ENCODE assay signal across 8 mouse cellular contexts in genomic region chr11:59624017-59624630, GRCm38 (mm10). TPM values are rescaled to one million over a fixed set of nuclear protein-coding genes. Genes with fewer than 3 reads are reported as not detected.
DNase-seq lines count a peak whose midpoint lies in the region; ATAC-seq and TF ChIP-seq lines count a peak whose summit lies in the region.

No protein-coding gene starts in this region.

- no peak overlapping the region for H3K27ac ChIP-seq in embryonic facial prominence, embryonic 11.5 days (replicated peaks; ENCODE audit: low read depth, low read length)
- no peak overlapping the region for H3K27ac ChIP-seq in lung, postnatal 0 days (ENCODE audit: low read length)
- H3K27ac ChIP-seq in small intestine, adult 2 months (ENCODE audit: insufficient read depth, low read depth, low read length): no peak overlapping the region

- 34% methylated on average over 6 of the region's 6 CpGs for WGBS in embryonic facial prominence, embryonic 11.5 days
- WGBS in lung, postnatal 0 days: 22% methylated on average over 6 of the region's 6 CpGs
- 25% methylated on average over 6 of the region's 6 CpGs for WGBS in small intestine, adult 2 months

- H3K9me3 ChIP-seq in embryonic facial prominence, embryonic 11.5 days (replicated peaks; ENCODE audit: control insufficient read depth, low read length): no peaks in the 10 kb centered on the region
- no peaks in the 10 kb centered on the region for H3K9me3 ChIP-seq in lung, postnatal 0 days (ENCODE audit: low read length)

- no peak overlapping the region for H3K4me2 ChIP-seq in embryonic facial prominence, embryonic 11.5 days (ENCODE audit: low read depth, low read length)
- no peak overlapping the region for H3K4me2 ChIP-seq in lung, postnatal 0 days (replicated peaks; ENCODE audit: low read depth, low read length)

- H3K27me3 ChIP-seq in embryonic facial prominence, embryonic 11.5 days (ENCODE audit: control insufficient read depth, insufficient read depth, low read length): no peaks in the 10 kb centered on the region
- no peaks in the 10 kb centered on the region for H3K27me3 ChIP-seq in lung, postnatal 0 days (replicated peaks; ENCODE audit: insufficient read depth, low read length)
- H3K27me3 ChIP-seq in small intestine, adult 2 months (ENCODE audit: control insufficient read depth, insufficient read depth, low read length): no peaks in the 10 kb centered on the region

- TF ChIP-seq CTCF in lung, postnatal 0 days (IDR thresholded peaks at IDR 0.05): peak; percentile 92
- TF ChIP-seq CTCF in small intestine, adult 2 months (IDR thresholded peaks at IDR 0.05; ENCODE audit: extremely low read depth, insufficient read length, insufficient replicate concordance, low read depth, low read length): peak; percentile 51; the same call in 1 of the 2 replicates

- no peaks in the 10 kb centered on the region for H3K4me1 ChIP-seq in embryonic facial prominence, embryonic 11.5 days (ENCODE audit: control insufficient read depth, insufficient read depth, low read length)
- no peaks in the 10 kb centered on the region for H3K4me1 ChIP-seq in lung, postnatal 0 days (ENCODE audit: insufficient read depth, low read depth, low read length)
- no peaks in the 10 kb centered on the region for H3K4me1 ChIP-seq in small intestine, adult 2 months (ENCODE audit: control insufficient read depth, insufficient read depth, insufficient read length, low read length)

- ATAC-seq in cerebellum, adult (ENCODE audit: insufficient number of reproducible peaks, low FRiP score, low TSS enrichment): no peak; the same call in 1 of the 2 replicates
- ATAC-seq in embryonic facial prominence, embryonic 11.5 days (replicated peaks; ENCODE audit: insufficient number of reproducible peaks, low FRiP score, low TSS enrichment, low read depth): no peak
- peak; percentile 94 for ATAC-seq in lung, postnatal 0 days

- DNase-seq in cerebellum, adult 11 months: peak; percentile 56
- DNase-seq in adipocyte (ENCODE audit: low spot score): peak; percentile 80
- peak; percentile 68 for DNase-seq in embryonic facial prominence, embryonic 11.5 days (ENCODE audit: low spot score)
- peak; percentile 65 to 72 for DNase-seq in heart, postnatal 14 days
- DNase-seq in layer of hippocampus, adult 18-20 months (ENCODE audit: low spot score in 2 of 2): peak; percentile 47 to 79
- peak; percentile 87 for DNase-seq in lung, postnatal 0 days (ENCODE audit: low spot score)

- no peak for TF ChIP-seq EP300 in lung, postnatal 0 days (IDR thresholded peaks at IDR 0.05)

- H3K9ac ChIP-seq in embryonic facial prominence, embryonic 11.5 days (replicated peaks; ENCODE audit: low read length): no peak overlapping the region
- no peak overlapping the region for H3K9ac ChIP-seq in lung, postnatal 0 days (replicated peaks; ENCODE audit: low read depth)

- TF ChIP-seq POLR2A in small intestine, adult 2 months (IDR thresholded peaks at IDR 0.05; ENCODE audit: low read depth, low read length): no peak

- no peaks in the 10 kb centered on the region for H3K36me3 ChIP-seq in embryonic facial prominence, embryonic 11.5 days (replicated peaks; ENCODE audit: control insufficient read depth, insufficient read depth, low read depth, low read length)
- no peaks in the 10 kb centered on the region for H3K36me3 ChIP-seq in lung, postnatal 0 days (ENCODE audit: insufficient read depth, low read length)
- H3K36me3 ChIP-seq in small intestine, adult 2 months (ENCODE audit: control insufficient read depth, insufficient read depth, low read length): no peaks in the 10 kb centered on the region

- no peak overlapping the region for H3K4me3 ChIP-seq in embryonic facial prominence, embryonic 11.5 days (ENCODE audit: low read depth, low read length)
- no peak overlapping the region for H3K4me3 ChIP-seq in lung, postnatal 0 days (ENCODE audit: low read depth, low read length)
- no peak overlapping the region for H3K4me3 ChIP-seq in small intestine, adult 2 months (ENCODE audit: low read depth, low read length)

- intact Hi-C loops in heart, postnatal 14 days (cut with DNase I): loop anchor here (2.0 kb wide), 1 partner anchor 113 kb away; no protein-coding TSS in a partner anchor

RNA-seq across cellular contexts. Expression of gene Olfr223, which starts 31.0 kb away (rescaled TPM):
- polyA plus RNA-seq in embryonic facial prominence, embryonic 11.5 days (2014; fragmentation: Nextera tagmentation; extraction: Ambion mirVana): not detected in 2 replicates
- total RNA-seq in heart, postnatal 14 days (2021): not detected
- not detected for total RNA-seq in layer of hippocampus, adult 18-20 months (2021)
- not detected in 2 replicates for polyA plus RNA-seq in lung, postnatal 0 days (2015; fragmentation: Nextera tagmentation; extraction: Ambion mirVana)
- polyA plus RNA-seq in small intestine, adult 2 months (2012; rRNA removed): not detected in 2 replicates

RNA-seq across cellular contexts. Expression of gene Mprip, which starts 37.0 kb away (rescaled TPM):
- polyA plus RNA-seq in embryonic facial prominence, embryonic 11.5 days (2014; fragmentation: Nextera tagmentation; extraction: Ambion mirVana): 63.9 and 64.8 TPM in 2 replicates
- 100 to 1,000 TPM; 171 to 185 TPM for total RNA-seq in heart, postnatal 14 days (2021)
- 100 to 1,000 TPM; 283 to 287 TPM for total RNA-seq in layer of hippocampus, adult 18-20 months (2021)
- 88.0 and 114 TPM in 2 replicates for polyA plus RNA-seq in lung, postnatal 0 days (2015; fragmentation: Nextera tagmentation; extraction: Ambion mirVana)
- polyA plus RNA-seq in small intestine, adult 2 months (2012; rRNA removed): 38.8 and 76.4 TPM in 2 replicates

RNA-seq across cellular contexts. Expression of gene Olfr222, which starts 48.1 kb away (rescaled TPM):
- not detected in 2 replicates for polyA plus RNA-seq in embryonic facial prominence, embryonic 11.5 days (2014; fragmentation: Nextera tagmentation; extraction: Ambion mirVana)
- total RNA-seq in heart, postnatal 14 days (2021): not detected
- not detected for total RNA-seq in layer of hippocampus, adult 18-20 months (2021)
- polyA plus RNA-seq in lung, postnatal 0 days (2015; fragmentation: Nextera tagmentation; extraction: Ambion mirVana): not detected in 2 replicates
- polyA plus RNA-seq in small intestine, adult 2 months (2012; rRNA removed): not detected in 2 replicates
